Mouse (Mus musculus) ovary, postnatal 14 days (tissue): ENCODE data around the gene Fam217b.

Experiments
- DNase-seq: peaks from one replicate; pipeline ENCODE4 v3.0.0; 2022; ENCODE audit warnings: low spot score

Fam217b gene

DNA sequence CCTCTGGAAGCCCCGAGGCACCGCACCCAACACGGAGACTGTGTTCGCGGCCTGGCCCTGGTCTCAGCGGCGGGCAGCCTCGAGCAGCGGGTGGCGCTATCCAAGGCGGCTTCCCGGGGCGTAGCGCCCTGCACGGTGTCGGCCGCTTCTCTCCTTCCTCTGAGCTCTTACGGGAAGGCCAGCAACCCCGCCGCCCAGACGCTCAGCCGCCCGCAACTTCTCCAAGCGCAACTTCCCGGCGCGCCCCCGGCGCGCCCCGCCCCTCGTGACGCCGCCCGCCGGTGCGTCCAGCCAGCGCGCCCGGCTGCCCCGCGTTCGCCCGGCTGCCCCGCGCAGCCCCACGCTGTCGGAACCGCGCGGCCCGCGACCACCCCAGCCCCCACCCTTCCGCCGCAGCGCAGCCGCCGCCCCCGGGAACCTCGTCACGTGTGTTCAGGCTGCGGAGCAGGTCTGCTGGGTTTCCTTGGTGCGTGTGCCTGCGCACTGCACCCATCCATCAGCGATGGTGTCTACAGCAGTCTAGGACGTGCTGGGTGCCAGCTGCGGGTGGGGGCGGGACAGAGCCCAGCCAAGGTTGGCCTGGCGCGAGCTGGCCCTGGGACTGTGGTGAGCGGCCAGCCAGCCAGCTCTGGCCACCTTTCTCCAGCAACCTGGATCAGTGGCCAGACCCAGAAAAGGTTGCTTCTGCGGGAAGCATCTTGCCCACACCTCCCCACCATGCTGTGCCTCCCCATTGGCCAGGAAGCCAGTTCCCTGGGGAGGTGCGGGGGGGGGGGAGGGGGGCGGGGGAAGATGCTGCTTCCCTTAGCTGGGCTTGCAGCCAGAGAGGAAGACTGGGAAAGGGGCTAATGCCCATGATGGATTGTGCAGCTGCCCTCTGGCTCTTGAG is at the start of gene Fam217b, which contains the start of gene Ppp1r3d:
Fam217b (plus strand) TSS at position 264 of the 889 bp plus-strand sequence.
Ppp1r3d (minus strand) TSS at position 212 of the 889 bp plus-strand sequence.
- DNase-seq, result peak; percentile 26

DNA sequence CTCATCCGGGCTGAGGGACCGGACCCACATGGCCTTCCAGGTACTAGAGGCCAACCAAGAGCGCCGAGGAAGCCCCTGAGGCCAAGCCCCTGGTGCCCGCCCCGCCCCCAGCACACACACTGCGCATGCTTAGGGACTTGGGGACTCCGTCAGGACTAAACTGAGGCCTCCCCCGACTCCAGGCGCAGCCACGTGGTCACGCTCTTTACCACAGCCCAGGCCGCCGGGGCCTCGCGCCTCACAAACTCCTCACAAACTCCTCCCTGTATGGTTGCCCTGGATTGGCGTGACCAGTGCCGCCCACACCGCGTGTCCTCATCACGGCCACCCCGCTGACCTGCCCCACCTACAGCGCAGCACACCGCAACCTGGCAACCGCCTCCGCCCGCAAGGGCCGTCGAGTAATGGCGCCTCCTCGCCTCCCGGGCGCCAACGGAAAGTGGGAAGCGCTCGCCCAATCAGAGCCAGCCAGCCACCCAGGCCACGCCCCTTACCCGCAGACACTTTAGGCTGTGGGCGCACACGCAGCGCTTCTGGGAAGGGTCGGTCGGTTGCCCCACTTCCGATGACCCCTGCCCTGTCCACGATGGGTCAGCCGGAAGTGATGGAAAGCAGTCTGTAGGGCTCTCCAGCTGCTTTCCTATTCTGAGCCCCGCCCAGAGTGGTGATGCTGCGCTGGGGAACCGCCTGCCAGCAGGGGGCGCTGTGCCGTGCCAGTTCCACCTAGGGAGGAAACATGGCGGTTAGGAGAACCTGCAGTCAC is 7.1 kb upstream of the Fam217b start, which contains the start of gene Sycp2:
Sycp2 (minus strand) TSS at position 633 of the 763 bp plus-strand sequence.
- DNase-seq, result no peak

GRCm38 (mm10) chr2:178409024-178409423 is 5.3 kb upstream of the Fam217b start:
- no peak for DNase-seq

DNA sequence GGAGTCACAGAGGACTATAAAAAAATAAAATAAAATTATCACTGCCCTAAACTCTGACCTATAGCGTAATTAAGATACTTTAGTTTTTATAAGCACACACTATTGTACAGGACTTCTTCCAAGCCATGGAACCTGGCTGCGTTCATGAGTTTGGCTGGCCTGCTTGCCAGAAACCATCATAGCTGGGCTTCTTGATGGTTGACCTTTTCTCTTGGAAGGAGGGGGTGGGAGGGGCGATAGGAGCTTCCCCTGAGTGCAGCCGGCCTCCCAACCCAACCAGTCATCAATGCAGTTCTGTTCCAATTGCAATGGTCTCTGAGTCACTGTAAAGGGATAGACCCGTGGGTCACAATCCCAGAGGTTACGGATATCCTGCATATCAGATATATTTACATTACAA is 4.0 kb upstream of the Fam217b start:
- DNase-seq, result no peak

GRCm38 (mm10) chr2:178412598-178412997 is 1.7 kb upstream of the Fam217b start:
- DNase-seq, result no peak

DNA sequence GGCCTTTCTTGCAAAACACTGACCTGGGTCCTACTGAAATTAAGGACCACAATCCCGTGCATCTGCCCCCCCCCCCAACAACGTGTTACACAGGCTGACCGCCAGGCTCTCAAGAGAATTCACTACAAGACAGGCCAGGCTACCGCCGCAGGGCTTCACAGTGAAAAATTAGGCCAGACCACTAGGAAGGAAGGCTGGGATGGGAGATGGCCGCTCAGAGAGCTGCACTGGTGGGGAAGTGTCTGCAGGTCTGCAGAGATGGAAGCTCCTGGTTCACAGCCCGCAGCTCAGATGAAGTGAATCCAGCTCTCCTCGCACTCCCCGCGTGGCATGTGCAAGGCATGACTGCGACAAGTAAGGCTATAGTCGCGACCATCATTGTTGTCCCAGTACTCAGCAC is 1.2 kb upstream of the Fam217b start:
- DNase-seq, result no peak

DNA sequence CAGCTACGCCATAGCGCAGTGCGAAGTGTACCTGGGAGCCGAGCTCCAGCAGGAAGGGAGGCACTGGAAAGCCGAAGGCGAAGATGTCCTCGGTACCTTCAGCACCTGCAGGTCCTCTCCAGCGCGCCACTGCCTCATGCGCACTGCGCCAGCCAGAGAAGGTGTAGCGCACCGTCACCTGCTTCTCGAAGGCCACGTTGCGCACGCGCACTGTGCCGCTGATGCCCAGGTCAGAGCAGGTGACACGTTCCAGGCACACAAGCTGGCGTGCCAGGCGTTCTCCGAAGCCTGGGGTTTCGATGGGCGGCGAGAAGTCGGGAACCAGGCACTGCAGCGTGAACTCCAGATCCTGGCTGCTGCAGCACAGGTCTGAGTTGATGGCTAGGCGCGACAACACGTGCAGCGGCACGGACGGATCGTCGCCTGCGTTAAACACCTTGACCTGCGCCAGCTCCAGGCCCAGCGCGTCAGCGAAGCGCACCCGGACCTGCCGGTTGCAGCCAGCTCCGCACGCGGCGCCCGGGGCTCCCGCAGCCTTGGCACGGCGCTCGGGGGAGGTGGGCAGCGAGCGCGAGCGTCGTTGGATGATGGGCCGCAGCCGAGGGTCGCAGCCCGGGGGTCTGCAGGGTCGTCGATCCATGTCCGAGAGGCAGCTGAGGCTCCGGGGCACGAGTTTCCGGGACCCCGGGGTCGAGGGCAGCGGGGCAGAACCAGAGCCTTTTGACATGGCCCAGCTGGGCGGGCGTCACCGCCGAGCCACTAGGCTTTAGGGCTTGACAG is 653 bp upstream of the Fam217b start:
- no peak for DNase-seq

GRCm38 (mm10) chr2:178415150-178415448 is 775 bp downstream of the Fam217b start:
- DNase-seq, result no peak

DNA sequence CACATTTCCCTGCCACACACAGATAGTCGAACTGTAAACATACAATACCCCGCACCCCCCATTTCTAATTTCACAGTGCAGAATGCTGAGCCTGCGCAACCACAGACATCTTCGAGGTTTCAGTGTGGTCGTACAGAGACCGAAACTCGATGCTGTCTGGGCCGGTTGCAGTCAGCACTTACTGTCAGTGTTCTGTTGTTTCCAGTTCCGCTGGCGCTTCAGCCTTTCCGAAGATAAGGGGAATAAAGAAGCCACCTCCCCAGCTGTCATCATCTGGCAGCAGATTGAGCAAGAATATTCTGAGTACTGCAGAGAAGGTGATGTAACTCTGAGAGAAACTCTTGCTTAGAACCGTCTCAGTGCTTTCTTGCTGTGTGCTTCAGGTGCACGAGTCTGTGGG is 2.1 kb downstream of the Fam217b start:
- no peak for DNase-seq

DNA sequence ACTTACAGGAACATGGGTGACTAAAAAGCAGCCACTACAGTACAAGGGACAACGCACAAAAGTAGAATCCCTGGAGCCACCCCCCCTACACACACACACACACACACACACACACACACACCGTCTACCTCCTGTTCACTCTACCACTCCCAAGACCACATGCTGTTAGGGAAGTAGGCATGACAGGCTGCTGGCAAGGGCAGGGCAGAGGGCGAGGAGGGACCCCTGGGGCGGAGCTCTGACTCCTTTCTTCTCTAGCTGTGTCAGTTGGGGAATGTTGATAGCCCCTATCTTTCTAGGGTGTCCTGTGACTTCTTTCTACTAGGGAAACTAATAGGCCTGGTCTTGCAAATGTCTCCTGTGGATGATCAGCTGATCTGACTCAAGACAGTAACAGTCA is 2.6 kb downstream of the Fam217b start:
- no peak for DNase-seq

- no peak for DNase-seq
Measured at GRCm38 (mm10) chr2:178420576-178420975, 6.3 kb downstream of the Fam217b start.

- DNase-seq, result no peak
Measured at GRCm38 (mm10) chr2:178421603-178422002, 7.3 kb downstream of the Fam217b start.

DNA sequence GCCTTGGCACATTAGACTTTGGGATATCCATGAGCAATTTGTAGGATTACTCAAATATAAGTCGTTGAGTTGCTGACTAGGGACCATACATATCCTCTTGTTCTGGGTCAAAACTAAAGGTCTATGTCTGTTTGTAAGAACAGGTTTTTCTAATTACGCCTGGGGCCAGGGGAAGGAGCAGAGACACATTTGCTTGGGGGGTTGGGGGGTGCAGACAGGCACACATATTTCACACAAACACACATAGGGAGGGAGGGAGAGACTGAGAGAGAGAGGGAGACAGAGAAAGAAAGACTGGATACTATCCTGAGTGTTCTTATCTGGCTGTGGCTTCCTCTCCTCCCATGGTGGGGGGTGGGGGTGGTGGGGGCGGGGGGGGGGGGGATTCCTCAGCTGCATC is 7.9 kb downstream of the Fam217b start:
- DNase-seq, result no peak

- DNase-seq, result no peak
Measured at GRCm38 (mm10) chr2:178423223-178423622, 8.9 kb downstream of the Fam217b start.

DNA sequence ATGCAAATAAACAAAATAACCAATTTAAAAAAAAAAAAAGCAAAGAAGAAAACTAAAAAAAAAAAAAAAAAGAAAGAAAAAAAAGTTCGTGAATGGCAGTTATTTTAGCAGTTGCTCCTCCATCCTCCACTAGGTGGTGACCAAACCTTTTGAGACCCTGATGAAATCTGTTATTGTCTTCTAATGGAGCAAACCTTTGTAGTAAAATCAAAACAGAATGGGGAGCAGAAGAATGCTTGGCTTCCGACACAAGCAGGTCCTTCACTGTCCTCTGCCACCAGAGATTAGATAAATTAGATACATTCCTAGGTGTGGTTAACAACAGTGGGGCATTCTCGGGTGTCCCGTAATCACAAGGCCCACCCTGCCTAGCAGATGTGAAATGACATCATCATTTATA is 11.9 kb downstream of the Fam217b start:
- DNase-seq, result no peak

GRCm38 (mm10) chr2:178427181-178427580 is 12.9 kb downstream of the Fam217b start:
- DNase-seq, result no peak

DNA sequence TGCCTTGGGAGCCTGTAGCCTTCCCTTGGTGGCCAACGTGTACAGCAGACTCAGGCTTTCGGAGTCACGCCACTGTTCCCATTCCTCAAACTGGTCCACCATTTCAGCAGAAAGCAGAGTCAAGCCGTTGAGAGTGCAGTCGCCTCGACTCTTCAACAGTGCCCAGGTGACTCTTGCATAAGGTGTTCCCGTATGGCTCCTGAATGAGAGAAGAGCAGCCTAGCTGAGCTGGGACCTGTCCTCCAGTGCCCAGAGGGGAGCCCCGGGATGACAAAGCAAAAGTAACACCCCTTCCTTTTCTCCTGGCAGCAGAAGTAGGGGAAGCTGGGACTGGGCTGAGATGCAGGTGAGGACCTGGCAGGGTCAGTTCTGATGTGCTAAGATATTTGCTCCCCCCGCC is 13.9 kb downstream of the Fam217b start:
- no peak for DNase-seq

GRCm38 (mm10) chr2:178428676-178429075 is 14.4 kb downstream of the Fam217b start:
- DNase-seq, result no peak

GRCm38 (mm10) chr2:178429426-178429825 is 15.1 kb downstream of the Fam217b start:
- no peak for DNase-seq

- DNase-seq, result no peak
Measured at GRCm38 (mm10) chr2:178430231-178430630, 15.9 kb downstream of the Fam217b start, which contains the start of gene Cdh26. Gene Cdh26 (plus strand): TSS chr2:178430531.

GRCm38 (mm10) chr2:178433495-178433894 is 19.2 kb downstream of the Fam217b start:
- no peak for DNase-seq

DNA sequence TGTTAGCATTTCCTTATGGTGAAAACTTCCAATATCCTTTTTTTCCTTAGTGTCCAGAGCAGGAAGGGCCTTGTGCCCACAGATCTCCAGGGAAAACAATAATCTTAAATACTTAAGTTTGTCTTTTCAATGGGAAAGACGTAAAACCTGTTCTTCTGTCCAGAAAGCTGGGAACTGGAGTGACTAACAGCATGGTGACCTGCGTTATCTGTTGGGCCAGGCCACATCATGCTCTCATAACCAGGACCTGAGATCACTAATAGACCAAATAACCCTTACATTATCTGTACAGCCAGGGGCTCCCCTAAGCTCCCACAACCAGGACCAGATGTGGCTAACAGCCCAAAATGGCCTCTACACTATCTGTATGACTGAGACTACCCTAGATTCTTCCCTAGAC is 19.6 kb downstream of the Fam217b start:
- DNase-seq, result no peak
